Mouse (Mus musculus) midbrain, embryonic 16.5 days (tissue): Measurements from ENCODE around the gene Ptges2. TPM values are rescaled to one million over a fixed set of nuclear protein-coding genes. Genes with fewer than 3 reads are reported as not detected.

Experiments
- ATAC-seq: fragments of 200-750 bp; cut with Nextera tagmentation; 2 replicates; pipeline ENCODE4 v1.8.0; 2017; ENCODE audit warnings: moderate TSS enrichment
- H3K27ac ChIP-seq: fragments of 300-500 bp; sonication (generic); 2 replicates; pipeline ENCODE4 v1.5.1; 2014; ENCODE audit warnings: mild to moderate bottlenecking, low read length, mixed read lengths
- H3K27me3 ChIP-seq: fragments of 300-500 bp; sonication (generic); 2 replicates; pipeline ENCODE4 v1.6.1; 2014; ENCODE audit warnings: low read depth, low read length, mixed read lengths; ENCODE audit not compliant: control insufficient read depth, insufficient read depth
- H3K36me3 ChIP-seq: fragments of 300-500 bp; sonication (generic); 2 replicates; pipeline ENCODE4 v1.6.1; 2014; ENCODE audit warnings: mild to moderate bottlenecking, low read length, moderate library complexity, mixed read lengths; ENCODE audit not compliant: control insufficient read depth, insufficient read depth
- H3K4me1 ChIP-seq: fragments of 300-500 bp; sonication (generic); 2 replicates; pipeline ENCODE4 v1.6.1; 2014; ENCODE audit warnings: mild to moderate bottlenecking, low read length, mixed read lengths; ENCODE audit not compliant: control insufficient read depth, insufficient read depth
- H3K4me2 ChIP-seq: fragments of 300-500 bp; sonication (generic); 2 replicates; pipeline ENCODE4 v1.6.1; 2014; ENCODE audit warnings: mild to moderate bottlenecking, low read length, mixed read lengths
- H3K4me3 ChIP-seq: fragments of 300-500 bp; sonication (generic); 2 replicates; pipeline ENCODE4 v1.5.1; 2014; ENCODE audit warnings: low read depth, mild to moderate bottlenecking, low read length, moderate library complexity, mixed read lengths
- H3K9ac ChIP-seq: fragments of 300-500 bp; sonication (generic); 2 replicates; pipeline ENCODE4 v1.6.1; 2014; ENCODE audit warnings: low read depth, low read length, mixed read lengths
- H3K9me3 ChIP-seq: fragments of 300-500 bp; sonication (generic); replicated peaks from 2 replicates; pipeline ENCODE4 v1.6.1; 2014; ENCODE audit warnings: mild to moderate bottlenecking, low read length, mixed read lengths; ENCODE audit not compliant: control insufficient read depth, poor library complexity, severe bottlenecking
- WGBS: fragments of 180-500 bp; shearing (Covaris S2); extraction: QIAGEN DNeasy Blood & Tissue Kit; methylation state at CpG from one replicate; pipeline ENCODE4 v1.1.7; 2014; 5-methylcytosine and 5-hydroxymethylcytosine counted together
- polyA plus RNA-seq: library from polyadenylated mRNA; unstranded; fragments of >200 nt; fragmentation: Nextera tagmentation; extraction: Ambion mirVana; gene quantifications from 2 replicates; pipeline ENCODE4 v1.2.1, GENCODE M21; 2015

The Ptges2 gene
- polyA plus RNA-seq, 1 experiment from 2014 or later = 51.4 TPM

DNA sequence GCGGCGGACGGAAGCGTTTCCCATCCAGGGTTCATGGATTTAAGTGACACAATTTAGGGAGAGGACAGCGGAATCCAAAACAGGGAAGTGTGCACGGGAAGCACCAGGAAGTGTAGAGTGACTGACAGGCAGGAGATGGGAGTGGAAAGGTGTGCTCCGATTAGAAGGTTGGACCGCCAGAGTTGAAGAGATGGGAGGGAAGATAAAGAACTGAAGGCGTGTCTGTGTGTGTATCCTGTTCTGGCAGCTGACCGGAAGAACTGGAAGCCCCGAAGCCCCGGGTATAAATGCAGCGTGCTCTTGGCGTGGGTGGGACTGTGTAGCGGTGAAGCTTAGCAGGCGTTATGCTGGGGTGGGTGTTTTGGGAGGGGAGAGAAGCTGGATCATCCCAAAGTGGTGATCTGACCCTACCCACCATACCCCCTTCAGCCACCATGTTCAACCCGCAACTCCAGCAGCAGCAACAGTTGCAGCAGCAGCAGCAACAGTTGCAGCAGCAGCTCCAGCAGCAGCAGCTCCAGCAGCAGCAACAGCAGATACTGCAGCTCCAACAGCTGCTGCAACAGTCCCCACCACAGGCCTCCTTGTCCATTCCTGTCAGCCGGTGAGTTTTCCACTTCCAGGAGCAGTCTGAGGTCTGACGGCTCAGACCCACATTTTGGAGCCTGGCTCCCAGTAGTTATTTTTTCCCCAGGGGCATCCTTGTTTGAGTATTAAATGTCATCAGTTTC lies 32.2 kb upstream of the Ptges2 start:
- Histone ChIP-seq H3K36me3 (peaks cover 20% of the 10 kb centered on the region), H3K9ac (peak overlapping the region; percentile 94), H3K4me1 (peaks cover 20% of the 10 kb centered on the region), H3K4me2 (peak overlapping the region; percentile 92), H3K27ac (peak overlapping the region; percentile 85), H3K9me3 (no peaks in the 10 kb centered on the region), H3K27me3 (0 out of 2 replicates have a peak, but pooled peaks cover 4% of the 10 kb centered on the region), H3K4me3 (peak overlapping the region; percentile 83)
- WGBS = 10% methylated on average over 19 of the region's 19 CpGs
- peak; percentile 55 for ATAC-seq

DNA sequence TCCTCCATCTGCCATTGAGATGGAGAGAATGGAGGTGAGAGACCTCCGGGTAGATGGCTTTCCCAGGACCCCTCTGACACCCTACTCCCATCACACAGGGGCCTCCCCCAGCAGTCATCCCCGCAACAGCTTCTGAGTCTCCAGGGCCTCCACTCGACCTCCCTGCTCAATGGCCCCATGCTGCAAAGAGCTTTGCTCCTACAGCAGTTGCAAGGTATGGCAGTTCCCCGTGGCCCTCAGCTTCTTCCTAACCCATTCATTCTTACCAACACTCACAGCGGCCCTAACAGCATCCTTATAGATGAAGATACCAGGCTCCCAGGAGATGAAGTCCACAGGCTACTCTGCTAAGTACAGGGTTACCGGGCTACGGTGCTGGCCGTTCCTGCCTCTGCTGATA lies 31.6 kb upstream of the Ptges2 start:
- H3K27me3 ChIP-seq = 0 out of 2 replicates have a peak, but pooled peaks cover 4% of the 10 kb centered on the region
- WGBS = 88% methylated on average over 8 of the region's 8 CpGs
- H3K4me1 ChIP-seq = peaks cover 20% of the 10 kb centered on the region
- no peak for ATAC-seq
- no peak overlapping the region for H3K27ac ChIP-seq
- peak overlapping the region; percentile 92 for H3K4me2 ChIP-seq
- H3K4me3 ChIP-seq = peak overlapping the region; percentile 83
- H3K9me3 ChIP-seq = no peaks in the 10 kb centered on the region
- peak overlapping the region; percentile 94; the same call in 1 of the 2 replicates for H3K9ac ChIP-seq
- H3K36me3 ChIP-seq = peaks cover 20% of the 10 kb centered on the region

DNA sequence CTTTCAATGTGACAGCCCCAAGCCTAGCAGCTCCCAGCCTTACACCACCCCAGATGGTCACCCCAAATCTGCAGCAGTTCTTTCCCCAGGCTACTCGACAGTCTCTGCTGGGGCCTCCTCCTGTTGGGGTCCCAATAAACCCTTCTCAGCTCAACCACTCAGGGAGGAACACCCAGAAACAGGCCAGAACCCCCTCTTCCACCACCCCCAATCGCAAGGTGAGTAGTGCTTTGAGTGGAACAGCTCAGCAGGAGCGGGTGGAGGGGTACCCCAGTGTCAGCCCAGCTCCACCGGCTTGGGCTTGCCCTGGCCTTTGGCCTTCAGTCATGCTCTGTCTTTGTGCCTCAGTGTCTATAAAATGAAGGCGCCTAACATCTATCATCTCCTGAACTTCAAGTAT lies 28.4 kb upstream of the Ptges2 start:
- Histone ChIP-seq H3K9me3 (no peaks in the 10 kb centered on the region), H3K4me3 (no peak overlapping the region), H3K27ac (no peak overlapping the region), H3K36me3 (peaks cover 44% of the 10 kb centered on the region), H3K4me1 (peaks cover 13% of the 10 kb centered on the region), H3K9ac (no peak overlapping the region), H3K4me2 (no peak overlapping the region), H3K27me3 (no peaks in the 10 kb centered on the region)
- ATAC-seq = no peak
- 98% methylated on average over 5 of the region's 5 CpGs for WGBS

DNA sequence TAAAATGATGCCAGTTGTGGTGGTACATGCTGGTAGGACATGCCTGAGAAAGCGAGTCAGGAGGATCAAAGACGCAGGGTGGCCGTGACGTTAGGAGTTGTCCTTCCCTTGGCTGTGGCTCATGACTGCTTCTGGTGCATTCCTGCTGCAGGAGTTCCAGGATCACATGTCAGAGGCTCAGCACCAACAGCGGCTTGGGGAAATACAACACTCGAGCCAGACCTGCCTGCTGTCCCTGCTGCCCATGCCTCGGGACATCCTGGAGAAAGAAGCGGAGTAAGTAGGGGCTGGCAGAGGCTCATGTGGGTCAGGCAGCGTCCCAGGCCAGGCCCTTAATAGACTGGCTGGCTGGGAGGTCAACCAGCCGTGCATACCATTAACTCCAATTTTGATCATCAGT lies 21.5 kb upstream of the Ptges2 start:
- no peak overlapping the region for H3K4me3 ChIP-seq
- ATAC-seq = no peak
- 86% methylated on average over 10 of the region's 10 CpGs for WGBS
- H3K9ac ChIP-seq = no peak overlapping the region
- no peaks in the 10 kb centered on the region for H3K9me3 ChIP-seq
- H3K36me3 ChIP-seq = peaks cover 64% of the 10 kb centered on the region
- H3K4me2 ChIP-seq = no peak overlapping the region
- H3K4me1 ChIP-seq = no peaks in the 10 kb centered on the region
- H3K27ac ChIP-seq = no peak overlapping the region
- no peaks in the 10 kb centered on the region for H3K27me3 ChIP-seq

DNA sequence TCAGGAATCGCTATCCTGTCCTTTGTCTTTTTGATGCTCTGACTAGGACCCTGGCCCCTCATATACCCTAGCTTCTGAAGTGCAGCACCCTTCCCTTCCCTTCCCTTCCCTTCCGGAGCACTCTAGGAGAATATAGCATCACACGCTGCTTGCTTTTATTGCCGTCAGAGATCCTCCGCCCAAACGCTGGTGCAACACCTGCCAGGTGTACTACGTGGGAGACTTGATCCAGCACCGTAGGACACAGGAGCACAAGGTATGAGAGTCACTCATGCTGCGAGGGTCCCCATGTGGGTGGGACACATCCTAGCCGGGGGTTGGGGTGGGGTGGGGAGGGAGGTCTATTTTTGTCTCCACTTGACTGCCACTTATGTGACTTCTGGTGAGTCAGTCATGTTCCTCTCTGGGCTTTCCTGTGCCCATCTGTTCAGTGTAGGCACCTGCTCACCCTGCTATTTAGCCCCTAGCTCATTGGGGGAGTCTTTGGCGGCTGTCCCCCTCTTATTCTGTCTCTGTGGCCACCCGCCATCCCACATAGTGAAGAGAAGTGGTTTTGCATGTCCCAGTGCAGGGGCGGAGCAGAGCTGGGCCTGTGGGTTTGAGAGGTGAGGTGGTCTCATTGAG lies 20.3 kb upstream of the Ptges2 start:
- Histone ChIP-seq H3K9ac (no peak overlapping the region), H3K4me3 (no peak overlapping the region), H3K27ac (no peak overlapping the region), H3K36me3 (peaks cover 57% of the 10 kb centered on the region), H3K9me3 (no peaks in the 10 kb centered on the region), H3K27me3 (no peaks in the 10 kb centered on the region), H3K4me1 (0 out of 2 replicates have a peak, but pooled peaks cover 2% of the 10 kb centered on the region), H3K4me2 (no peak overlapping the region)
- 93% methylated on average over 13 of the region's 13 CpGs for WGBS
- no peak for ATAC-seq

DNA sequence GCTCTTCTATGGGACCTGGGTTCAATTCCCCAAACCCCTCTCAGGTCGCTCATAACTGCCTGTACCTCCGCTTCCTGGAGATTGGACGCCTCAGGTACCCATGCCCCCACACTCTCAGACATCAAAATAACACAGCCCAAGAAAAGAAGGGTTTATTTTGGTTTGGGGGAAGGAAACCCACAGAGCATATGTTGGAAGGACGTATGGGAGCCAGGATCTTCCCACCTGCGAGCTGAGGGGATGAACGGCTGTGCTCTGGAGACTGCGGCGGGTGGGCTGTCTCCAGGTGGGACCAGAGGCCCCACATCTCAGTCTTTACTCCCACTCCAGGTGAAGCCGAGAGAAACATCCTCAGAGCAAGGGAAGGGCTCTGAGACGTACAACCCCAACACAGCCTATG lies 18.7 kb upstream of the Ptges2 start:
- 93% methylated on average over 10 of the region's 10 CpGs for WGBS
- ATAC-seq = no peak
- H3K4me1 ChIP-seq = peaks cover 10% of the 10 kb centered on the region
- no peak overlapping the region for H3K27ac ChIP-seq
- no peaks in the 10 kb centered on the region for H3K9me3 ChIP-seq
- H3K4me3 ChIP-seq = no peak overlapping the region
- no peaks in the 10 kb centered on the region for H3K27me3 ChIP-seq
- H3K36me3 ChIP-seq = peaks cover 44% of the 10 kb centered on the region
- H3K4me2 ChIP-seq = no peak overlapping the region
- H3K9ac ChIP-seq = no peak overlapping the region

DNA sequence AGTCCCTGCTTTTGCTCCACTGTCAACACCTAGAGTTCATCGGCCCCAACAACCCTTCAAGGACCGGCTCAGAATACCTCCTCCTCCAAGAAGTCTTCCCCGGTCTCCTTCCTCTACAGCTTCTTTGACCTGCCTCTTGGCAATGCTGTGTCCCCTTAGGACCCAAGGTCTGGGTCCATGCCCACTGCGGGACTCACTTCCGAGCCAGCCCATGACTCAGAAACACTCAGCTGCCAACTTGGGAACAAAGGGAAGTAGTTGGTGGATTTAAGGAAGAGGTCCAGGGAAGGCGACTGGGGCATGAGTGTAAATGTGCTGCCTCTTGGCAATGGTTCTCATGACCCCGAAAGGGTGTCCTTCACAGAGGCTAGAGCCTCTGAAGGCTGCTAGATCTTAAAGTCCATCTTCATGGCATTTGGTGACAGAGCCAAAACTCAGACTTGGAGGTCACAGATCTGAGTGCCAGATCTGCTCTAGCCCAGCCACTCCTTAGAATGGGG lies 15.6 kb upstream of the Ptges2 start:
- Histone ChIP-seq H3K27me3 (no peaks in the 10 kb centered on the region), H3K4me2 (no peak overlapping the region), H3K9ac (0 out of 2 replicates have a peak overlapping the region, but pooled peaks have one; percentile 20), H3K27ac (no peak overlapping the region), H3K4me3 (no peak overlapping the region), H3K36me3 (peaks cover 32% of the 10 kb centered on the region), H3K9me3 (no peaks in the 10 kb centered on the region), H3K4me1 (peaks cover 10% of the 10 kb centered on the region)
- 87% methylated on average over 7 of the region's 7 CpGs for WGBS
- ATAC-seq = no peak

DNA sequence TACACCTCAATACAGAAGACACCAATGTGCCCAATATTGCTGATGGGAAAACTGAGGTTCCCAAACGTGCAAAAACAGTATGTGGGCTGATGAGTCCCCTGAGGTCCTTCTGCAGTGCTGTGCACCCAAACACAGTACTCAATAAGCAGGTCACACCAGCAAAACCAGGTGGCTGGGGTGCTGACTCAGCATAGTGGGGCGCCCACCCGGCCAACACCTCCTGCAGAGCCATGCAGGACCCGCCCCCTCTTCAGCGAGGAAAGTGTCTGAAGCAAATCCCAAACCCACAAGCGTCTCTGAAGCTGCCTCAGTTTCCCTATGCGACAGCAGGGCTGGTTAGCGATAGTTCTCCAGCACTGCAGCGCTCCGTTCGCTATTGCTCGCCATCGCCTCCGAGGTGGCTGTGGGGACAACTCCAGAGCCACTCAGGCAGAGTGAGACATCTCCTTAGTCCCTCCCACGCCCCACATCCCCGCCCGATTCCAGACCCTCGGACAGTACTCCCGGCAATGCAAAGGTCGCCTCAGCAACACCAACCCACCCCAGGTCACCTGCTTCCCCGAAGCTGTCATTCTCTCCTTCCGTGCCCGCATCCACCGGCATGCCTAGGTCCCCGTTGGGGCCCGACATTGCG lies 14.4 kb upstream of the Ptges2 start:
- Histone ChIP-seq H3K4me3 (peak overlapping the region; percentile 75), H3K4me2 (peak overlapping the region; percentile 97), H3K9me3 (no peaks in the 10 kb centered on the region), H3K4me1 (peaks cover 10% of the 10 kb centered on the region), H3K36me3 (peaks cover 24% of the 10 kb centered on the region), H3K9ac (peak overlapping the region; percentile 84), H3K27me3 (no peaks in the 10 kb centered on the region), H3K27ac (peak overlapping the region; percentile 60)
- WGBS = under 1% methylated on average over 27 of the region's 27 CpGs
- peak; percentile 70 for ATAC-seq
